Mouse (Mus musculus): ENCODE data around the gene C1galt1c1. TPM values are rescaled to one million over a fixed set of nuclear protein-coding genes. Genes with fewer than 3 reads are reported as not detected.

C1galt1c1 gene
- polyA plus RNA-seq (2014; fragmentation: Nextera tagmentation; extraction: Ambion mirVana) = 31.9 and 37.5 TPM in 2 replicates

DNA sequence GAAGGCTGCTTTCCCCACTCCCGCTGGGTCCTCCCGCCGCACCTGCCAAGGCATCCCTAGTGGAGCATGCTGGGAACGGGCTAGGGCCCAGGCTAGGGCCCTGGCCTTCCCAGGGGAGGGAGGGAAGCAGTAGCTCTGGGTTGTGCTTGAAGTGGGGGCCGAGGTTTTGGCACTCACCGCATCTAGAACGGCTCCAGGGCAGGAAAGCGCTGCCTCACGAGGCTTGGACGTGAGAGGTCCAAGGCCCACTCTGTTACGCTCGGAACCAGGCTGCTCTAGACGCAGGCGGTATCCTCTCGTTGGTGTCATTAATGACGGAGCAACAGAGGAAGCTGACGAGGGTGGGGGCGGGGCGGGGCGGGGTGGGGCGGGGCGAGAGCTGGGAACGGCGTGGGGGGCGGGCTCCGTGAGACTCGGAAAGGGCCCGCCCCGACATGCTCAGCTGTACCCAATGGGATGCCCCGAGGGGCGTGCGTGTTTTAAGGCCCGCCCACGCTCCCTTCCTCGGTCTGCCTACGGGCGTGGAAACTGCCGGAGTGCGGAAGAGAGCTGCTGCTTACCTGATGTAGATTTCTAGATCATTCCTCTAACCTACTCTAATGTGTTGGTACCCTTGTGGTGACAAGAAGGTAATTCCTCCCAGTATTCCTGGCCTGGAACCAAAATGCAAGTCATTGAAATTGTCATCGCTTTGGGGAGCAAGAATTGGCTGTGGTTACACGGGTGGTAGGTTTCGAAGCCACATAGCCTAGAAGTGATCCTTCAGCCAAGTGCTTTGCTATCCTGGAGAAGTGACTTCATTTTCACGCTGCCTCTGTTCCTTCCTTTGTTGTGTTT, at the start of gene C1galt1c1:
TSS of gene C1galt1c1 (minus strand) at position 287 of the 837 bp plus-strand sequence.
- H3K4me3 ChIP-seq (ENCODE audit: low read depth, low read length) = peak within 1 kb of the TSS; percentile 41
- peak within 1 kb of the TSS; percentile 88 for H3K27ac ChIP-seq (ENCODE audit: low read length)
- no peaks in the 10 kb centered on the region for H3K9me3 ChIP-seq (ENCODE audit: control insufficient read depth, low read depth, low read length)
- no peaks in the 10 kb centered on the region; the same call in 1 of the 2 replicates for H3K4me1 ChIP-seq (ENCODE audit: control insufficient read depth, insufficient read depth, low read length)
- peak within 1 kb of the TSS; percentile 40; the same call in 1 of the 2 replicates for H3K9ac ChIP-seq (replicated peaks; ENCODE audit: low read depth, low read length)
- WGBS = 20% methylated on average over 43 of the region's 43 CpGs
- no peaks in the 10 kb centered on the region for H3K36me3 ChIP-seq (ENCODE audit: control insufficient read depth, insufficient read depth, low read length)
- H3K27me3 ChIP-seq (ENCODE audit: control insufficient read depth, insufficient read depth, low read length) = no peaks in the 10 kb centered on the region
- peak; percentile 98 for ATAC-seq (ENCODE audit: insufficient number of reproducible peaks, insufficient read depth, low FRiP score, low read depth)
- peak within 1 kb of the TSS; percentile 37 for H3K4me2 ChIP-seq (replicated peaks; ENCODE audit: low read depth, low read length)

DNA sequence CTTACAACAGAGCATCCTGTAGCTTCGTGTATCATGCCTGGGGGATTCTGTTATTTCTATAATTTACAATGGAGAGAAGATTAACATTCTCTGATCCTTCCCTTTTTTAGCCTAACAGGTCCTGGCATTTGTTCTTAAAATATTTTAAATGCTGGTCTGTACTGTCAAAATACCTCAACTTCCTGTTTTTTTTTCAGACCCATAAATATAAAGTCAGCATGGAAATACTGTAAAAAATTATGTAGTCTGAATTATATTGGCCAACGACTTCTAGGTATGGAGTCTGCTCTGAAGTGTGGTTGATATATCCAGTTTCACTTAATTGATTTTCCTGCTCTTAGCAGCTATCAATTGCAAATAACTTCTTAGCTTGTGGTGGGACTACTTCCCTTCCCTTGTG, 47.1 kb upstream of the C1galt1c1 start:
- H3K27ac ChIP-seq (ENCODE audit: low read length) = no peak overlapping the region
- no peaks in the 10 kb centered on the region for H3K4me1 ChIP-seq (ENCODE audit: control insufficient read depth, insufficient read depth, low read length)
- no peaks in the 10 kb centered on the region for H3K36me3 ChIP-seq (ENCODE audit: control insufficient read depth, insufficient read depth, low read length)
- no peak overlapping the region for H3K4me3 ChIP-seq (ENCODE audit: low read depth, low read length)
- H3K27me3 ChIP-seq (ENCODE audit: control insufficient read depth, insufficient read depth, low read length) = no peaks in the 10 kb centered on the region
- H3K9ac ChIP-seq (replicated peaks; ENCODE audit: low read depth, low read length) = no peak overlapping the region
- no peak for ATAC-seq (ENCODE audit: insufficient number of reproducible peaks, insufficient read depth, low FRiP score, low read depth)
- WGBS = 42% methylated on average over 2 of the region's 2 CpGs
- H3K4me2 ChIP-seq (replicated peaks; ENCODE audit: low read depth, low read length) = no peak overlapping the region
- H3K9me3 ChIP-seq (ENCODE audit: control insufficient read depth, low read depth, low read length) = no peaks in the 10 kb centered on the region

DNA sequence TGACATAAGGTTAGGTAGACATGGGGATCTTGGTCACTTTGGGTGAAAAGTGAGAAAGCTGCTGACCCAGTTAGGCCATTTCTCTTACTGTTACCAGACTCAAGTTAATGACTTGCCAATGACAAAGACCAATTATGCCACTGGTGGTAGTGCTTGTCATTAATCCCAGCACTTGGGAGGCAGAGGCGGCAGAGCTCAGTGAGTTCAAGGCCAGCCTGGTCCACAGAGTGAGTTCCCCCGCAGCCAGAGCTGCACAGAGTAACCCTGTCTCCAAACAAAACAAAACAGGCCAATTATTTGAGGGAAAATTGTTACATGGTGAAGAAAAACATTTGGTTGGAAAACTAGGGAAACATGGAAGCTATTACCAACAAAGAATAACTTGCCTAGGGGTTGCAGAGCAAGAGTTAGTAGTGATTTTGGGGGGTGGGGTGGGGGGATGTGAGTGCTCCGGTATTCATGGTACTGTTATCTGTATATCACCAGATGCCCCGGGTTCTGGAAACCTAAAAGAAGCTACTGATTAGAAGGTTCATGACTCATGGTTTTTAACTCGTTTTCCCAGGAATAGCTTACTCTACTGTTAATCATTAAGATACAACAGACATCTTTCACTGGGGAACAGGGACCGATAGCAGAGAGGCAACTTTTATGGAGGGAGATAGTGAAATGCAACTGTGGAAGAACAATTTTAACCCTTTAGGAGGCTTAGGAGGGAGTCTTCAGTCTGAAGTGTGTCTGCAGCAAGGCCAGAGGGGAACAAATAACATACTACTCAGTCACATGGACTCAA, 34.4 kb upstream of the C1galt1c1 start:
- no peak for ATAC-seq (ENCODE audit: insufficient number of reproducible peaks, insufficient read depth, low FRiP score, low read depth)
- no peaks in the 10 kb centered on the region for H3K4me1 ChIP-seq (ENCODE audit: control insufficient read depth, insufficient read depth, low read length)
- no peak overlapping the region for H3K4me2 ChIP-seq (replicated peaks; ENCODE audit: low read depth, low read length)
- no peaks in the 10 kb centered on the region for H3K9me3 ChIP-seq (ENCODE audit: control insufficient read depth, low read depth, low read length)
- H3K27me3 ChIP-seq (ENCODE audit: control insufficient read depth, insufficient read depth, low read length) = no peaks in the 10 kb centered on the region
- no peak overlapping the region for H3K27ac ChIP-seq (ENCODE audit: low read length)
- no peaks in the 10 kb centered on the region for H3K36me3 ChIP-seq (ENCODE audit: control insufficient read depth, insufficient read depth, low read length)
- no peak overlapping the region for H3K9ac ChIP-seq (replicated peaks; ENCODE audit: low read depth, low read length)
- WGBS = 57% methylated on average over 6 of the region's 6 CpGs
- H3K4me3 ChIP-seq (ENCODE audit: low read depth, low read length) = no peak overlapping the region

DNA sequence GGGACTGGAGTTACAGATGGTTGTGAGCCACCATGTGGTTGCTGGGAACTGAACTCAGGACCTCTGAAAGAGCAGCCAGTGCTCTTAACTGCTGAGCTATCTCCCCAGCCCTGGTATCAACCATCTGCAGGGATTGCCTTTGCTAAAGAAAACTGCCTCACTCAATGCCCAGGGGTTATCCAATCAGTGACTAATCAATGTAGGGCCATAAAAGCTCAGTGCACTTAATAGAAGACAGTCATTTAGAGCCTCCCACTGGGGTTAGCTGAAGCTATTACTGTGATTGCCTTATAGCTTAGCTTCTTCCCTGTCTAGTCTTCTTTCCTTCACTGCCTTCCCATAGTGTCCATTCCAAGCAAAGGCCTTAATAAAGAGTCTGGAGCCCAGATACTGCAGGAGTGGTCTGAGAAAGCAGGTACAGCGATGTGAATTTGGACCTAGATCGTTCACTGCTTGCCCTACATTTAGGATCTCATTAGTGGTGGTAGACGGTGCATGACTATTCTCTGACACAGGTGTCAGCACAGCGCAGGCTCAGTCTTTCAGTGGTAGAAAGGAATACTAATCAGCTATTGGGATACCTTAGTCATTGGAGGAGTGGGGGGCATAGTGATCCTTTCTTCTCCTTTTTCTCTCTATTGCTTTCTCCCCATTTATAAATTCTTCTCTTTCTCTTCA, 21.5 kb upstream of the C1galt1c1 start:
- H3K36me3 ChIP-seq (ENCODE audit: control insufficient read depth, insufficient read depth, low read length) = no peaks in the 10 kb centered on the region
- no peaks in the 10 kb centered on the region for H3K4me1 ChIP-seq (ENCODE audit: control insufficient read depth, insufficient read depth, low read length)
- no peaks in the 10 kb centered on the region for H3K9me3 ChIP-seq (ENCODE audit: control insufficient read depth, low read depth, low read length)
- no peak overlapping the region for H3K4me2 ChIP-seq (replicated peaks; ENCODE audit: low read depth, low read length)
- no peak for ATAC-seq (ENCODE audit: insufficient number of reproducible peaks, insufficient read depth, low FRiP score, low read depth)
- H3K4me3 ChIP-seq (ENCODE audit: low read depth, low read length) = no peak overlapping the region
- H3K27ac ChIP-seq (ENCODE audit: low read length) = no peak overlapping the region
- 69% methylated on average over 4 of the region's 4 CpGs for WGBS
- H3K9ac ChIP-seq (replicated peaks; ENCODE audit: low read depth, low read length) = no peak overlapping the region
- H3K27me3 ChIP-seq (ENCODE audit: control insufficient read depth, insufficient read depth, low read length) = no peaks in the 10 kb centered on the region

DNA sequence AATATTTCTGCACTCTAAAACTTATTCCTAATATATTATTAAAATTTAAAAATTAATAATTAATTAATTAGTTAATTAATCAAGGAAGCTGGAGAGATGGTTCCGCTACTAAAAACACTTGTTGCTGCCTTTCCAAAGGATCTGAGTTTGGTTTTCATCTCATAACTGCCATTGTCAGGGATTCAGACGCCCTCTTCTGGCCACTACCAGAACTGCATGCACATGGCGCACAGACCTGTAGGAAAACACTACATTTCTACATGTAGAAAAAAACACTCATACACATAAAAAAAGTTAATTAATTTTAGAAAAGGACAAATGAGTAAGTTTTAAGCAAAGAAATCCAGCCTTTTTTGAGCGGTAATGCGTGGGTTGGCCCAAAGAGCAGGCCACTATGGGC, 19.8 kb upstream of the C1galt1c1 start:
- no peak for ATAC-seq (ENCODE audit: insufficient number of reproducible peaks, insufficient read depth, low FRiP score, low read depth)
- WGBS = 81% methylated on average over 5 of the region's 5 CpGs

DNA sequence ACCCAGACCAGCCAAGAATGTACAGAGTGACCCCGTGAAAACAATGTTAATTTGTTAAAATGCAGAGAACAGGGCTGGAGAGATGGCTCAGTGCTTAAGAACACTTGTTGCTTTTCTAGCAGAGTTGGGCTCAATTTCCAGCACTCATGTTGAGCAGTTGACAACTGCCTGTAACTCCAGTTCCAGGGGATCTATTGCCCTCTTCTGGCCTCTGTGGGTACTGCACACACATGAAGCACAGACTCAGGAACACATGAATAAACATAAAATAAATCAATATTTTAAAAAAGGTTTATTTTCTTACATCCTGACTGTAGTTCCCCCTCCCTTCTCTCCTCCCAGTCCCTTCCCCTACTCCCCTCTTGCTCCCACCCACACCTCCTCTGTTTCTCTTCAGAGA, 18.3 kb upstream of the C1galt1c1 start:
- Histone ChIP-seq H3K9me3 (ENCODE audit: control insufficient read depth, low read depth, low read length) (no peaks in the 10 kb centered on the region), H3K9ac (replicated peaks; ENCODE audit: low read depth, low read length) (no peak overlapping the region), H3K36me3 (ENCODE audit: control insufficient read depth, insufficient read depth, low read length) (no peaks in the 10 kb centered on the region), H3K4me3 (ENCODE audit: low read depth, low read length) (no peak overlapping the region), H3K4me1 (ENCODE audit: control insufficient read depth, insufficient read depth, low read length) (no peaks in the 10 kb centered on the region), H3K4me2 (replicated peaks; ENCODE audit: low read depth, low read length) (no peak overlapping the region), H3K27me3 (ENCODE audit: control insufficient read depth, insufficient read depth, low read length) (no peaks in the 10 kb centered on the region), H3K27ac (ENCODE audit: low read length) (no peak overlapping the region)
- ATAC-seq (ENCODE audit: insufficient number of reproducible peaks, insufficient read depth, low FRiP score, low read depth) = no peak
- 46% methylated on average over 1 of the region's 1 CpGs for WGBS

More for the DNA sequence above, 19.8 kb upstream of the C1galt1c1 start:
- Histone ChIP-seq H3K27me3 (ENCODE audit: control insufficient read depth, insufficient read depth, low read length) (no peaks in the 10 kb centered on the region), H3K36me3 (ENCODE audit: control insufficient read depth, insufficient read depth, low read length) (no peaks in the 10 kb centered on the region), H3K27ac (ENCODE audit: low read length) (no peak overlapping the region), H3K4me1 (ENCODE audit: control insufficient read depth, insufficient read depth, low read length) (no peaks in the 10 kb centered on the region), H3K4me3 (ENCODE audit: low read depth, low read length) (no peak overlapping the region), H3K9me3 (ENCODE audit: control insufficient read depth, low read depth, low read length) (no peaks in the 10 kb centered on the region), H3K4me2 (replicated peaks; ENCODE audit: low read depth, low read length) (no peak overlapping the region), H3K9ac (replicated peaks; ENCODE audit: low read depth, low read length) (no peak overlapping the region)

DNA sequence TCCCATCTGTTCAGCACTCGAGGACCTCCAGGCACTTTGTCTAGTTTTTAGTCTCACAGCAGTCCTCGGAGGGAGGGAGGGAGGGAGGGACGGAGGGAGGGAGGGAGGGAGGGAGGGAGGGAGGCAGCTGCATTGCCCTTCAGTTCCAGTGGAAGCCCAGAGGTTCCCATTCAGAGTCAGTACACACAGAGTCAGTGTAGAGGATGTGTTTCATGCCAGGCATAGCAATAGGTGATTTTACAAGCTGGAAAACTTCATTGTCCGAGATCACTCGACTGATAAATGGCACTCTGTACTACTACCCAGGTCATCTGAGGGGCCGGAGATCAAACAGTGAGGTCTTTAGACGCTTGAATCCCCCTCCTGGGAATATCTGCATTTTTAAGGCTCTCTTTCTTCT, 16.3 kb upstream of the C1galt1c1 start:
- Histone ChIP-seq H3K9ac (replicated peaks; ENCODE audit: low read depth, low read length) (no peak overlapping the region), H3K27ac (ENCODE audit: low read length) (no peak overlapping the region), H3K4me2 (replicated peaks; ENCODE audit: low read depth, low read length) (no peak overlapping the region), H3K4me1 (ENCODE audit: control insufficient read depth, insufficient read depth, low read length) (no peaks in the 10 kb centered on the region), H3K27me3 (ENCODE audit: control insufficient read depth, insufficient read depth, low read length) (no peaks in the 10 kb centered on the region), H3K9me3 (ENCODE audit: control insufficient read depth, low read depth, low read length) (no peaks in the 10 kb centered on the region), H3K36me3 (ENCODE audit: control insufficient read depth, insufficient read depth, low read length) (no peaks in the 10 kb centered on the region), H3K4me3 (ENCODE audit: low read depth, low read length) (no peak overlapping the region)
- no peak for ATAC-seq (ENCODE audit: insufficient number of reproducible peaks, insufficient read depth, low FRiP score, low read depth)
- WGBS = 46% methylated on average over 5 of the region's 7 CpGs

DNA sequence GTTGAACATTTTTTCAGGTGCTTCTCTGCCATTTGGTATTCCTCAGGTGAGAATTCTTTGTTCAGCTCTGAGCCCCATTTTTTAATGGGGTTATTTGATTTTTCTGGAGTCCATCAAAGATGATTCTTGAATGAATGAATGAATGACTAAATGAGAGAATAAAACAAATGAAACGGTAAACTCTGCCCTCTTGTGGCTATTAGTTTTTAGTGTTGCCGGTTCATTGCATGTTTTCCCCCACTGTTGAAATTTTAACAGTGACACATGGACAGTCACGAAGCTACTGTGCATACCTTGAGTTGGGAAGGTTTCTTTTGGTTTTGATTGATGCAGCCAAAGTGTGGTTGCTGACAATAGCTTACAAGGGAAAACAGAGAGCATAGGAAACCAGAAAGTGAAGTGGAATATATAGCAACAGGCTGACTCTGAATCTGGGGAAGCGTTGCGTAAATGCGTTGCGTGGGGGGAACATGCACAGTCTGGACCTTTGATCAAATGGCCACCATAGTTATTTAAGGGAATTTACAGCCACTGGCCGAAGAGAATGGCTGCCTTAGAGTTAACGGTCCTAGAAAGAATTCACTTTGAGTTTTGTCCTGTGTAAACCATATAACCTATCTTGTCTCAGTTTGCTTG, 15.6 kb upstream of the C1galt1c1 start:
- no peaks in the 10 kb centered on the region for H3K27me3 ChIP-seq (ENCODE audit: control insufficient read depth, insufficient read depth, low read length)
- WGBS = 61% methylated on average over 9 of the region's 9 CpGs
- H3K36me3 ChIP-seq (ENCODE audit: control insufficient read depth, insufficient read depth, low read length) = no peaks in the 10 kb centered on the region
- no peak for ATAC-seq (ENCODE audit: insufficient number of reproducible peaks, insufficient read depth, low FRiP score, low read depth)
- H3K4me1 ChIP-seq (ENCODE audit: control insufficient read depth, insufficient read depth, low read length) = no peaks in the 10 kb centered on the region
- H3K27ac ChIP-seq (ENCODE audit: low read length) = no peak overlapping the region
- H3K9ac ChIP-seq (replicated peaks; ENCODE audit: low read depth, low read length) = no peak overlapping the region
- no peaks in the 10 kb centered on the region for H3K9me3 ChIP-seq (ENCODE audit: control insufficient read depth, low read depth, low read length)
- H3K4me2 ChIP-seq (replicated peaks; ENCODE audit: low read depth, low read length) = no peak overlapping the region
- H3K4me3 ChIP-seq (ENCODE audit: low read depth, low read length) = no peak overlapping the region

Measured in stomach, embryonic 14.5 days (tissue).